Mouse (Mus musculus) lung, postnatal 36 days (tissue): ENCODE measurements around the gene Agpat3.
A peak's percentile ranks its signal among the peaks of the same experiment; 100 is the strongest.
"Not testable (repeated sequence)": the region's sequence is repeated elsewhere in the genome, so short reads cannot be mapped to it uniquely, and the experiment has no call there.

Source experiments
- DNase-seq: peaks from one replicate; pipeline ENCODE4 v3.0.0; 2022; ENCODE audit warnings: mixed read lengths

The Agpat3 gene

DNA sequence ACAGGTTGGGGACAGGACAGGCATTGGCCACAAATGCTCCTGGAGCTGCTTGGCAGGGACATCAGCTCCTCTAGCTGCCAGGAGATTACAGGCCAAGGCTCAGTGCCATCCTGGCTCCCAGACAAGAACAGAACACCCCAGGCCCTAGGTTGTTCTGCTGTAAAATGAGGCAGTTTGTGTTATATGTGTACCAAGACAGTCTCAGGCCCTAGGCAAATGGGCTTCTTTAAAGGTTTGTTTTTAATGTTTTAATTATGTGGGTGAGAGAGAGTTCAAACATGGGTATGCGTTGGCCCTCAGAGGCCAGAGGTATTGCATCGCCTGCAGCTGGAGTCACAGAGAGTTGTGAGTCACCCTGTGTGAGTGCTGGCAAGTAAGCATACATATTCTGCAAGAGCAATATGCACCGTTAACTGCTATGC is 8.0 kb upstream of the Agpat3 start:
- no peak for DNase-seq

DNA sequence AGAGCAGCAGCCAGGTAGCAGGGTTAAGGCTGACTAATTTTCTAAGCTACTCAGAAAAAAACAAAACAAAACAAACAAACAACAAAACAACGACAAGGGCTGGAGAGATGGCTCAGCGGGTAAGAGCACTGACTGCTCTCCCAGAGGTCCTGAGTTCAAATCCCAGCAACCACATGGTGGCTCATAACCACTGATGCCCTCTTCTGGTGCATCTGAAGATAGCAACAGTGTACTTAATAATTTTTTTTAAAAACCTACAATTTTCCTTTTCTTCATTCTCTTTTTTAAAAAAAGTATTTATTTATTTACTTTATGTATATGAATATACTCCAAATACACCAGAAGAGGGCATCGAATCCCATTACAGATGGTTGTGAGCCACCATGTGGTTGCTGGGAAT is 6.7 kb upstream of the Agpat3 start:
- DNase-seq, result not testable (repeated sequence)

DNA sequence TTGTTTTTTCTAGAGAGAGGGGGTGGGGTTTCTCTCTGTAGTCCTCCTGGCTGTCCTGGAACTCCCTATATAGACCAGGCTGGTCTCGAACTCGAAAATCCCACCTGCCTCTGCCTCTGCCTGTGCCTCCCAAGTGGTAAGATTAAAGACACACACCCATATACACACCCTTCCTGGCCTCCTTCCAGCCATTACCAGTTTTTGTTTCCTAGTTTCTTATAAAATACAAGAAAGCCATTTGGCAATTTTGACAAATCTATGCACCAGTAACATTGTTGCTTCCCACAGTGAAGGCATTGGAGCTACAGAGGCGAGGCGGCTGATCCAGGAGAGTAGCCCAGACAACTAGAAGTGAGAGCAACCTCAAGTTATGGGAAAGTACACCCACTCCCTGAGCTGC is 6.0 kb upstream of the Agpat3 start:
- no peak for DNase-seq

DNA sequence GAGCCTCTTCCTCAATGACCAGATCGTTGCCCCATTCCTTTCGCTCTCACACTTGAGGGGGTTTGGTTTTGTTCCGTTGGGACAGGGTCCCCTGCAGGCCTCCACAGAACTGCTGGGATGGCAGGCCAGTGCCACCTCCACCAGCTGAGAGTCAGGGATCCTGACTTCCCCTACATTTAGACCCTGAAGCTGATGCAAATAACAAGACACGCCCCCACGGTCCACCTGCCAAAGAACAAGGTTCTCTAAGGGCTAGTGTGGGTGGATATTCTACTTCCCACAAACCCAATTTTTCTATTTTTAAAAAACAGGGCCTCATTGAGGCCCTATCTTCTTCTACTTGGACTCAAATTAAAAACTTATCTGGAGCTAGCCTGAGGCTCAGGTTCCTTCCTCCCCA is 5.5 kb upstream of the Agpat3 start:
- no peak for DNase-seq

DNA sequence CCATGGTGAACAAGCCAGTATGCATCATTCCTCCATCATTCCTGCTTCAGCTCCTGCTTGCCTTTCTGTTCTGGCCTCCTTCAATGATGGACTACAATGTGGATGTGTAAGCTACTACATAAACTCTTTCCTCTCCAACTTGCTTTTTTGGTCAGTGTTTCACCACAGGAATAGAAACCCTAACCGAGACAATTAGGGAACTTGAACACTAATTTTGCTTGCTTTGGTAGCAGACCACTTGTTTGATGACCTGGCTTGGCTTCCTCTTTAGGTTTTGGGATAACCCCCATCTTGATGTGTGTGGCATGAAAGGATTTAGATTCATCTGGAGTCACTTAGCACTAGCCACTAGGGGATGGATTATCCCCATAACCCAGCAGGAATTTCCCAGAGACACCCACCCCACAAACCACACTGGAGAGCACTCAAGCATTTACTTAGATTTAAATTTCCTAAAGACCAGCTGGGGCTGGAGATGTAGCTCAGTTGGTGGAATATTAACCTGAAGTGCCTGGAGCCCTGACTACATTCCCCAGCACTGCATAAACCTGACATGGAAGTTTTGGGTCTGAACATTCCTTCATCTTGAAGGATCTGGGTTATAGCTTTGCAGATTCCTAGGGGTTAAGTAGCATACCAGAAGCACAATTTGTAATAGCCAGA is 3.8 kb upstream of the Agpat3 start:
- no peak for DNase-seq

DNA sequence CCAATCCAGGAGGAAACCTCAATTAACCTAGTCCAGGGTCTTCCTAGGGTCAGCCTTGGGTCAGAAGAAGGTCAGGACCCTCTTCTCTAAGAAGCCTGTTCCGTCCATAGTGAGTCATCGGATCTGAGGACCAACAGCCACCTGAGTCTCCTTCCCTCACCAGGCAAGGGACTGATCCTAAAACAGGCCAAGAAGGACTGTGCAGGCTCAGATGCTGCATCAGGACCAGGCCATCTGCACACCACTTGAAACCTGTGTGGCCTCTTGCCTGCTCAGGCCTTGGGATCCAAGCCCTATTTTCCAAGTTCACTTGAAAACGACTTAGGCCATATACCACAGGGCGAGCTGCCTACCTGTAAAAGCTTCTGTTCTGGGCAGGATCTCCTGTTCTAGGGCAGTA is 907 bp upstream of the Agpat3 start:
- DNase-seq, result no peak

DNA sequence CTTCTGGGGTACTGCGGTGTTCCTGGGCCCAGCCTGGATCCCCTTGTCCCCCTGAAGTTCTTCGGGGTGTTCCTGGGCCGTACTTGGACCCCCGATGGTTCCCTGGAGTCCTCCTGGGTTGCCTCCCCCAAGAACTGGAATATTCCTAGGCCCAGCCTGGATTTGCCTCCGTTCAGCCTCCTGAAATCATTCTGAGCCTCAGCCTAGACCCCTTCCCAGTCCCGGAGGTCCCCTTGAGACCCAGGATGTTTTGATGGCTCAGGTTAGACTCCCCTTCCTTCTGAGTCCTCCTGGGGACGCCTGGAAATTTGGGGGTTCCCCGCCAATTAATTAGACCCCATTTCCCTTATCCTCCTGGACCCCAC is 359 bp upstream of the Agpat3 start:
- no peak for DNase-seq

DNA sequence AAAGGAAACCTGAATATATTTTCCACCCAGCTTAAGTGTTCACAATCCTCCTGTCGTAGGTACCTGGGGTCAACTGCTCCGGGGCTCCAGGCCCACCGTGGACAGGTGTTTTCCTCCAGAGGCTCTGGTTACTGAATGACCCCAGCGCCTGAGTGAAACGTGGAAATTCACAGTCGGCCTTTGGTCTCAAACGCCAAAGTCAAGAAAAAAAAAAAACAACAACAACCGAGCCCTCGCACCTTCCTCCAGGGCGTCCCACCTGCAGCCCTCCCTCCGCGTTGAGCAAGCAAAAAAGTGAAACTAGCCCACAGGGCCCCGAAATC is 764 bp downstream of the Agpat3 start:
- no peak for DNase-seq

DNA sequence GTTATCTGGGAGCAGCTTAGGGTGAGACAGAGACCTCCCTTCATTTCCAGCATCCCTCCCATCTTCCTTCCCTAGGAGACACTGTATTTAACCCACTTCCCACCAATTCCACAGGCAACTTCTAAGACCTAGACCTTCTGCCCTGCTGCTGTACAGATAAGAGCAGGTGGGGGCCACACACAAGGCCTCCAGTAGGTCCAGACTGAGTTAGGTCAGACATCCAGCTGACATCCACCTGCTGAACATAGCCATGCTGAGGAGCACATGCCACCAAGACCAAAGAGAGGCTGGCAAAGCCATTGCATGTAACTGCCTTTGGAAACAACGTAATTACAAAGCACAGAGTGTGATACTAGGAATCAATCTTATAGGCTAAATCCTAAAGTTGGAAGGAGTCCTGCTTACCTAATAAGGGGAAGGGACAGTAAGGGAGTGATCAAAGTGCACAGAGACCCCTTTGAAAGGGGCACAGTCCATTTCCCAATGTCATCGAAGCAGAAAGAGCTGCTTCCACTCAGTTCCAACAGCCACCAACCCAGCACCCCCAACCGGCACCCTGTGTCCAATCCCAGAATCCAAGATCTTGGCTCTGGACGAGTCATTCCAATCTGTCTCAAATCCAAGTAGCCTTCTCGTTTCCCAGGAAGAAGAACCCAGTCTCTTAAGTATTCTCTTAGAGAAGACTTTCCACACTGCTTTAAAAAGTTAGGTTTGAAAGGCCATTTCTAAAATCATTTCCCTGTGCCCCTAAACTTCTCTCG is 1.3 kb downstream of the Agpat3 start:
- DNase-seq, result no peak

DNA sequence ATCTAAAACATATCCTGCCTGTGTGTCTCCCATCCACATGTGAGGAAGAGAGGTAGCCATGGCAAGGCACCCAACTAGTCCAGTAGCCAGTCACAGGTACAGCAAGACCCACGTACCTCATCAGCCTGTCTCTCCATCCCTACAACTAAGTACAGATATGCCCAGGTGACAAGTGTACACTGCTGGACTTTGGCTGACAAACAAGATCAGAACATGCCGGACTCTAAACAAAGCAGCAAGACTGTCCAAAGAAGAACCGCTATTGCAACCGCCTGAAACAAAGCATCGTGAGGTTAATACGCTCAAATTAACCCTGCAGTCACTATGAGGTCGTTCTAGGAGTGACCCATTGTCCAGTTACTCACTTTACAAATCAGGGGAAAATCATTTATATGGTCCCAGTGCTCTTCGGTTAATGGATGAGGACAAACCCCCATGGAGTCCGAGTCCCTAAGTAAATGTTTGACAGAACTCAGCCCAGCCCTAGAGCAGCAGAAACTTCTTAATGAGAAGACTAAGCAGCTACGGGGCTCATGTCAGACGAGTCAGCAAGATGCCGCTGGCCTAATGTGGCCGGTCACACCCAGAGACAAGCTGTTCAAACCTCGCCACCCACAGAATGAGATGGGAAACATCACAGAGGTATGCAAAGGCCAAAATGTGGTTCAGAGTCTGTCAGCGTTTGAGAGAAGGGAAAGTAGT is 2.7 kb downstream of the Agpat3 start:
- no peak for DNase-seq

DNA sequence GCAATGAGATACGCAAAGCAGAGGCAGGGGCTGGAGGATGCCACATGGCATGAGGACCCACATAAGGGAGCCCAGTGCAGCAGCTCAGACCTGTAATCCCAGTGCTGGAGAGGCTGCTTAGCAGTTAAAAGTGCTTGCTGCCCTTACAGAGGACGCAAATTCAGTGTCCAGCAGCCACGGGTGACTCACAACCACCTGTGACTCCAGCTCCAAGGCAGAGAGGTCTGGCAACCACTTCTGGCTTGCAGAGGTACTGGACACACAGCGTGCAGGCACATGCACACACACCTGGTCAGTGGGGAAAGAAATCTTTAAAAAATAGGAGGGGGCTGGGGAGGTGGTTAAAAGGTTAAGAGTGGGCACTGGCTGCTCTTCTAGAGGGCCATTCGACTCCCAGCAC is 4.1 kb downstream of the Agpat3 start:
- DNase-seq, result no peak

DNA sequence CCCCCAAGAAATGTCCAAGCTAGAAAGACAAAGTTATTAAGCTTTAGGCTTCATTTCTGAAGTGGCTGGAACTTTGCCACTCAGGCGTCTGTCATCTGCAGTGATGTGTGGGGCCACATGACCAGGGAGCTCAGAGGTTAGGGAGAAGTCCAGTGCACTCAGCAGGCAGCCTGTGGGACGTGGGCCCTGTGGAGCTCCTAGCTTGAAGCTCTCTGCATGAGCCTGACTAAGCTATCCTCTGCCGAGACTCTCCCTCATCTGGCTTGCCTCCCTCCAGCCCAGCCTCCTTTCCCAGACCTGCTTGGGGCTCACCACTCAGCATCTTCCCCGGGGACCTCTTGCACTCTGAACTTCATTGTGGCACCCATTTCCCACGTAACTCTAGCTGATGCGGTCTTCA is 4.8 kb downstream of the Agpat3 start:
- DNase-seq, result no peak

DNA sequence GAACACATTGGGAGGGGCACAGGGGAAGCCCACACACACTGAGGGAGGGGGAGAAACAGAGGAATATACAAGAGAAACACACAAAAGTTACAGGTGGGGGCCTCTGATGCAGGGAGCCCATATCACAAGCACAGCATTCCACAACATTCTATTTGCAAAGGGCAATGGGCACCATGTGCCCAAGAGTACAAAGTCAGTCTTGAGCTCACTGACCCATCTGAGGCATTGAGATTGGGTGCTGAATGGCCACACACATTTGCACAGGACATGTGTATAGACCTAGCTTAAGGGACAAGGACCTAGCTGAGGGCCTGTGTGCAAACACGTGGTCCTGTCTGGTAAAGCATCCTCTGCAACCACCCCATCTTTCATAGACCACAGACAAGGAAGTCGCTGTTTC is 6.8 kb downstream of the Agpat3 start:
- DNase-seq, result no peak

DNA sequence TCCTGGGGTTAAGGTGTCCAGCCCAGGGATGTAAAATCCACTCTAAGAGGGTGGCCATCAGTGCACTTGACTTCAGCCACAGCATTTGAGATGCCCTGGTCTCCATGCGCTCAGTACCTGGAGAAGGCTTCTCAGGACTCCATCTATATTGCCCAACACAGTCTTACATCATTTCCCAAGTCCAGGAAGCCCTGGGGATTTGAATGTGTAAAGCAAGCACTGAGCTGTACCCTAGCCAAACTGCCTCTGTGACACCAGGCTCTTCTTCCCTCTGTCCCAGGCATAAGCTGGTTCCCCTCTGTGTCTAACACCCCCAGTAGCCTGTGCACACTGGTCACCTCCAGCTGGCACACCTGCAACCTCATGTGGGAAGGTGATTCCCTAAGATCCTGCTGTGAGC is 10.2 kb downstream of the Agpat3 start:
- DNase-seq, result no peak

DNA sequence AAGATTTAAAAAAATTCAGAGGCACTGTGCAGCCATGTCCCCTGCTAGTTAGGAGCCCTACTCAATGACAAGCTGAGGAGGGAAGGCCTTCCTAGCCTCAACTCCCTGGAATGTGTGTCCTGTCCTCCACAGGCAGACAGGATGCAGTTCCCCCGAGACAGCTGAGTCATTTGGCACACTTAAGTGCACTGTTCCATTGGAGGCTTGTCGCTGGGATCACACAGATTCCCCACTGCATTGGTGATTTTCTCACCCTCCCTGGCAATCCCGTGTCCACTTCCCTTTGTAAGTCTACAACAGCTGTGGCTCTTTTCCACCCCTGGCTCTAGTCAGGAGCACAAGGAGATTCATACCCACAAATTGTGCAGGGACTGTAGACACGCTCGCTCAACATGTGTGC is 14.1 kb downstream of the Agpat3 start:
- DNase-seq, result peak; percentile 60

DNA sequence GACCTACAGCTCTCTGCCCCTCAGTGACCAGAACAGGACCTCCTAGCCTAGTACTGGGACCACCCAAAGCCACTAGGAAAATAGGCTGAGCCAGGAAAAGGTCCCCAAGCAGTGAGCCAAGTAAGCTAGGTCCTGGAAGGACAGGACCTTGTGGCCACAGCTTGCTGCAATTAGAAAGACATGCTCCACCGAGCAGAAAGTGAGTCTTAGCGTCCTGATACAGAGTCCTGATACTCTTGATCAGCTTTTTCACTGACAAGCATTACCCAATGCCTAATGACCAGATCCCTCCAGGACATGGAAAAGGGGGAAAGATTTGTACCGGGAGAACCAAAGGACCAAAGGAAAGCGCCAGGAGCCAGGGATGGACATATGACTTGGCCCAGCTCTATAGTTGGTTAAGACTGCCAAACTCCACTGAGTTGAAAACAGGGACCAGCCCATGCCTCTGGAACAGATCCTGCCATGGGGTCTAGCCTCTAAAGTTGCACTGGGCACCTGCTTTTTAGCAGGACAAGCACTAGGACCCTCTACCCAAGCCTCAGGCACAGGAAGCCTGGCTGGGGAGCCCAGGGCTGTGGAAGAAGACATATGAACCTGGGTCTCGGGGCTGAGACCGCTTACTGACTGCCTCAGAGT is 17.2 kb downstream of the Agpat3 start:
- no peak for DNase-seq

DNA sequence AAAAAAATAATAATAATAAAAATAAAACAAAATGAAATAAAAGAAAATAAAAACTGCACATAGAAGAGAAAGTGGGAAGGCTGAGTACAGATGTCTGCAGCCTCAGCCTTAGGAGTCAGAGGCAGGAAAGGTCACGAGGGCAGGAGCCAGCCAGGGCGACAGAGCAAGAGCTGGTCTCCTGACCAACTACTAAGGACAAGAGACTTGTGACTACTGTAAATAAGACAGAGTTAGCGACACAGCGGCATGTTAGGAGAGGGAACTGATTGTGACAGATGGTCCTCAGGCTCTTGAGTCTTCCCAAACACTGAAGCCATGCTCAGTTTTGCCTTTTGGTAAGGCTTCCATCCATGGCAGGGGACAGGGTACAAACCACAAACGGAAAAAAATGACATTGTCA is 20.7 kb downstream of the Agpat3 start:
- DNase-seq, result no peak

DNA sequence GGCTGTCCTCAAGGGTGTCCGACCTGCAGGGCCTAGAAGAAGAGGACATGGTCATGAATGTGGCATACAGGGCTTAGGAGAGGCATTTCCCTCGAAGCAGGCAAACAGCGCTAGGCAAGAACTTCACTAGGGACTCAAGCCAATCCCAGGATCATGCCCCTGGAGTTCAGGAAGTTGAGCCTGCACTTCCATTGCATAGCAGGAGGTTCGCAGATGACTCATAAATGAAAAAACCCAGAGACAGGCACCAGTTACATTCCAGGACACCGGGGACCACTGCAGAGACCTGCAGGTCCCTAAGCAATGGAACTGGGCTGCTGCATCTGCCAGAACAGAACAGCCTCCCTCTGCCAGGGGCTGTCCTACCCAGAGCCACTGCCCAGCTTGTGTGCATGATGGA is 23.0 kb downstream of the Agpat3 start:
- DNase-seq, result no peak

DNA sequence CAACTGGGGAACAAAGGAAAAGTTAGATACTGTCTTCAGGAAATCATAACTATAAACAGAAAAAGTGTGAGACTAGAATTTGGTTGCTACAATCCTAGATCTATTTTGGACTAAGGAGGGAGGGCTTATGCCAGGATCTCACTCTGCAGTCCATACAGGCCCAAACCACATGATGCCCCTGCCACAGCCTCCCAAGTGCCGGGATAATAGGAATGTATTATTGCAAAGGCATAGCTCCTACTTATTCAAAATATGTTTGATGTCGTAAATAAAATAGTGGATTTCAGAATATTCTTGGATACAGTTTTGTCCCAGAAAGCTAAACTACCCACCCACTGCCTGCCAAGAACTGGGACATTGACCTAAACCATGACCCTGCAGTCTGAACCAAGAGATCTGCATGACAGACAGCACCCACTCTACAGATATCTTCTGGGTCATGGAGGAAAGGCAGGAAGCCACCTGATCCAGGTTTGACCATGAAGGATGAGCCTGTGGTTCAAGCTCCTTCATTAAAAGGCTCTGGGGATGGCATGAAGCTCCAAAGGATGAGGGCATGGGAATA is 24.2 kb downstream of the Agpat3 start:
- no peak for DNase-seq

DNA sequence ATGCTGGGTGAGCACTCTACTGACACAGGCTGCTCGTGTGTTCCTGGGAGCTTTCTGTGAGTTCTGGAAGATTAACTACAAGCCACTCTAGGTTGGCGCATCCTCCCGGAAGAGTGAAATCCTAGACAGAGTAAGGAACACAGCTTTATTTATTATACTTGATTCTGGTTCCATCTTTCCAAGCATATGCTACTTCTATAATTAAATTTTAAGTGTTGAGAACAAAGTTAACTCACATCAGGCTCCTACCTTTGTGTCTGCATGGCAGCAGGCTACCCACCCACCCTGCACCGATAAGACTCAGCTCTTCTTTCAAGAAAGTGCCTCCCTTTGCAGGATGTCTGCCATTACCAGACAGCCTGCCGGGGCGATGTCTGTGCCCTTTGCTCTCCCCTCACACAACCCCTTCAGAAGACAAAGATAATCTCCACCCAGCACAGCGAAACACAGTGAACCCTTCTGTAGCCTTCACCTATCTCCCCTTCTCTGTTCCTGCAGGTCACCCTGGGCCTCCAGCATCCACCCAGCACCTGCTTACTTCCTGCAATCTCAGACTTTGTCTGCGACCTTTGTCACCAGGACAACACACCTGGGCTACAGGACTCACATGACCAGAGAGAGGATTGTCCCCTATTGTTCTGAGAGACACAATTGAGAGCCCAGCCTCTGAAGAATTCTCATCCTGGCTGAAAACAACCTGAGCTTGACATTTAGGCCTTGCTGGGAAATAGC is 26.2 kb downstream of the Agpat3 start:
- no peak for DNase-seq

DNA sequence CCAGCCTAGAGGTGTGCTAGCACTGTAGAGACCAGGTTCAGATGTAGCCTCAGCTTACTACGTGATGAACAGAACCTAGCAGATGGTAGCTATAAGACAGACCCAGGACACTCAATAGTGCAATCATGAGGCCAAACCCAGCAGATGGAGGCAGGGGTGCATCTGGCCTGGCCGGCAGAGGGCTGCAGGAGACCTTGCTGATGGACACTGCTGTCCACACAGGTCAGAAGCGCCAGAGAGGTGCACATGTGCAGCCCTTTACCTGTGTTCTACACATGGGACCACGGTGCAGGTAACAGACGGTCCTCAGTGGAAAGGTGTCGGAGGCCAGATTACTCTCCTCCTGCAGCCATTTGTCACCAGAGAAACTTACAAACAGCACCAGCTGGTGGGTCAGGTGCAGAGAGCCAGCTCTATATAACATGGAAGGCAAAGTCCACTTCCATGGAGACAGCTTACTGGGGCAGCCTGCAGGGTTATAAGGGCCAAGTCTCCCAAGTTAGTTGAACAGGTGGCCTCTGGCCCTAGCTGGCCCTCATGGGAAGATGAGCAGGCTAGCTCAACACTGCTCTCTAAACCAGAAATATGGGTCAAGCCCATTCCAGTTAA is 27.6 kb downstream of the Agpat3 start:
- no peak for DNase-seq

DNA sequence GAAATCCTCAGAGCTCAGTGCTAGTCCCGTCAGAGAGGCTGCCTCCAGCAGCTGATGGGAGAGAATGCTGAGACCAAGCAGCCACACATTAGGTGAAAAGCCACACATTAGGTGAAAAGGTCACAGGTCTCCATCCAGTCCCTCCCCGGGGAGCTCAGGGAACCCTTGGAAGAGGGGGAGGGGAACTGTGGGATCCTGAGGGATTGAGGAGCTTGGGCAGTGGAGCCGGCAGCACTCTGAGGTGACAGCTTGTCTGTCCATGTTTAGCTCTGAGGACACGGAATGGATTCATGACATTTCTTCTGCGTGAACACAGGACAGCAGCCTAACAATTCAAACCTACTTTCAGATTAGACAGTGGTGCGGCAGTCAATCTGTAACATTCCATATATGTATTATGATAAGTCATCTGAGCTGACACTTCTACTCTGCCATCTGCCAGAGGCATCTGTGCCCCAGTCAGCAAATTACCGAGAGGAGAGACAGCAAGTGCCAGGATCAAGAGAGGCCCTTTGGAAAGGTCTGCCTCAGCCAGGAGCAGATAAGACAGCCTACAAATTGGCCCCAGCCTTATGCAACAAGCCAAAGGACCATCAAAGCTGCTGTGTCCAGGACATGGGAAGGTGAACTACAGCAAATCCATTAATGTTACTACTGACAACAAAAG is 28.9 kb downstream of the Agpat3 start:
- DNase-seq, result no peak
